Mouse (Mus musculus): ENCODE results near the gene Inpp4b. TPM values are rescaled to one million over a fixed set of nuclear protein-coding genes. Genes with fewer than 3 reads are reported as not detected.

Inpp4b gene
- polyA plus RNA-seq, 1 experiment from 2014 or later: 12.9 TPM

- no peak overlapping the region for H3K4me3 ChIP-seq
- no peaks in the 10 kb centered on the region for H3K36me3 ChIP-seq
- H3K4me2 ChIP-seq: no peak overlapping the region
- WGBS: 60% methylated on average over 1 of the region's 1 CpGs
- no peak overlapping the region for H3K9ac ChIP-seq
- no peak overlapping the region for H3K27ac ChIP-seq
- no peaks in the 10 kb centered on the region for H3K4me1 ChIP-seq
- no peak for ATAC-seq (ENCODE audit: insufficient number of reproducible peaks, low FRiP score, low TSS enrichment, low read depth)
- H3K27me3 ChIP-seq: no peaks in the 10 kb centered on the region
- no peaks in the 10 kb centered on the region for H3K9me3 ChIP-seq
Observed at GRCm38 (mm10) chr8:81751159-81751558, 408.8 kb downstream of the Inpp4b start.

GRCm38 (mm10) chr8:81756663-81757062 lies 414.3 kb downstream of the Inpp4b start:
- Histone ChIP-seq H3K4me3 (no peak overlapping the region), H3K27ac (no peak overlapping the region), H3K9ac (no peak overlapping the region), H3K27me3 (no peaks in the 10 kb centered on the region), H3K4me1 (no peaks in the 10 kb centered on the region), H3K4me2 (no peak overlapping the region), H3K9me3 (no peaks in the 10 kb centered on the region), H3K36me3 (no peaks in the 10 kb centered on the region)
- WGBS: 73% methylated on average over 3 of the region's 3 CpGs
- ATAC-seq (ENCODE audit: insufficient number of reproducible peaks, low FRiP score, low TSS enrichment, low read depth): no peak

- Histone ChIP-seq H3K36me3 (no peaks in the 10 kb centered on the region), H3K27me3 (no peaks in the 10 kb centered on the region), H3K9ac (no peak overlapping the region), H3K27ac (no peak overlapping the region), H3K4me3 (no peak overlapping the region), H3K4me1 (no peaks in the 10 kb centered on the region), H3K4me2 (no peak overlapping the region), H3K9me3 (no peaks in the 10 kb centered on the region)
- WGBS: 80% methylated on average over 2 of the region's 2 CpGs
- ATAC-seq (ENCODE audit: insufficient number of reproducible peaks, low FRiP score, low TSS enrichment, low read depth): no peak
Observed at GRCm38 (mm10) chr8:81757580-81758144, 415.3 kb downstream of the Inpp4b start.

GRCm38 (mm10) chr8:81761466-81761865 lies 419.1 kb downstream of the Inpp4b start:
- H3K9me3 ChIP-seq: no peaks in the 10 kb centered on the region
- H3K36me3 ChIP-seq: no peaks in the 10 kb centered on the region
- H3K4me3 ChIP-seq: no peak overlapping the region
- no peak for ATAC-seq (ENCODE audit: insufficient number of reproducible peaks, low FRiP score, low TSS enrichment, low read depth)
- H3K9ac ChIP-seq: no peak overlapping the region
- no peak overlapping the region for H3K4me2 ChIP-seq
- no peaks in the 10 kb centered on the region for H3K4me1 ChIP-seq
- H3K27ac ChIP-seq: no peak overlapping the region
- no peaks in the 10 kb centered on the region; the same call in 1 of the 2 replicates for H3K27me3 ChIP-seq
- 59% methylated on average over 4 of the region's 4 CpGs for WGBS

- Histone ChIP-seq H3K36me3 (no peaks in the 10 kb centered on the region), H3K27ac (no peak overlapping the region), H3K27me3 (no peaks in the 10 kb centered on the region; the same call in 1 of the 2 replicates), H3K4me2 (no peak overlapping the region), H3K9ac (no peak overlapping the region), H3K4me1 (peaks cover 17% of the 10 kb centered on the region), H3K4me3 (no peak overlapping the region), H3K9me3 (no peaks in the 10 kb centered on the region)
- no peak for ATAC-seq (ENCODE audit: insufficient number of reproducible peaks, low FRiP score, low TSS enrichment, low read depth)
- 50% methylated on average over 5 of the region's 5 CpGs for WGBS
Observed at GRCm38 (mm10) chr8:81766033-81766432, 423.7 kb downstream of the Inpp4b start.

GRCm38 (mm10) chr8:81767411-81768312 lies 425.3 kb downstream of the Inpp4b start:
- ATAC-seq (ENCODE audit: insufficient number of reproducible peaks, low FRiP score, low TSS enrichment, low read depth): peak; percentile 74
- peak overlapping the region; percentile 80 for H3K27ac ChIP-seq
- H3K4me2 ChIP-seq: peak overlapping the region; percentile 39
- H3K4me3 ChIP-seq: peak overlapping the region; percentile 34
- H3K27me3 ChIP-seq: no peaks in the 10 kb centered on the region; the same call in 1 of the 2 replicates
- peaks cover 17% of the 10 kb centered on the region for H3K4me1 ChIP-seq
- H3K36me3 ChIP-seq: no peaks in the 10 kb centered on the region
- H3K9ac ChIP-seq: no peak overlapping the region
- 3% methylated on average over 12 of the region's 12 CpGs for WGBS
- no peaks in the 10 kb centered on the region for H3K9me3 ChIP-seq

GRCm38 (mm10) chr8:81768313-81768675 lies 425.9 kb downstream of the Inpp4b start:
- no peak for ATAC-seq (ENCODE audit: insufficient number of reproducible peaks, low FRiP score, low TSS enrichment, low read depth)
- no peaks in the 10 kb centered on the region; the same call in 1 of the 2 replicates for H3K27me3 ChIP-seq

GRCm38 (mm10) chr8:81768731-81769445 lies 426.5 kb downstream of the Inpp4b start:
- H3K9ac ChIP-seq: no peak overlapping the region
- H3K27me3 ChIP-seq: no peaks in the 10 kb centered on the region; the same call in 1 of the 2 replicates
- peaks cover 17% of the 10 kb centered on the region for H3K4me1 ChIP-seq
- H3K4me3 ChIP-seq: 0 out of 2 replicates have a peak overlapping the region, but pooled peaks have one; percentile 34
- WGBS: 18% methylated on average over 2 of the region's 2 CpGs
- H3K9me3 ChIP-seq: no peaks in the 10 kb centered on the region
- no peak for ATAC-seq (ENCODE audit: insufficient number of reproducible peaks, low FRiP score, low TSS enrichment, low read depth)
- H3K27ac ChIP-seq: 0 out of 2 replicates have a peak overlapping the region, but pooled peaks have one; percentile 13
- H3K4me2 ChIP-seq: 0 out of 2 replicates have a peak overlapping the region, but pooled peaks have one; percentile 10
- no peaks in the 10 kb centered on the region for H3K36me3 ChIP-seq

More at GRCm38 (mm10) chr8:81768313-81768675, 425.9 kb downstream of the Inpp4b start:
- WGBS: 21% methylated on average over 2 of the region's 2 CpGs
- no peak overlapping the region for H3K9ac ChIP-seq
- no peaks in the 10 kb centered on the region for H3K36me3 ChIP-seq
- H3K4me2 ChIP-seq: peak overlapping the region; percentile 39
- H3K4me3 ChIP-seq: peak overlapping the region; percentile 34
- H3K4me1 ChIP-seq: peaks cover 17% of the 10 kb centered on the region
- H3K9me3 ChIP-seq: no peaks in the 10 kb centered on the region
- H3K27ac ChIP-seq: peak overlapping the region; percentile 80

- Histone ChIP-seq H3K4me1 (peaks cover 17% of the 10 kb centered on the region), H3K4me2 (no peak overlapping the region), H3K9me3 (no peaks in the 10 kb centered on the region), H3K4me3 (no peak overlapping the region), H3K36me3 (no peaks in the 10 kb centered on the region), H3K9ac (no peak overlapping the region), H3K27ac (no peak overlapping the region), H3K27me3 (no peaks in the 10 kb centered on the region; the same call in 1 of the 2 replicates)
- no peak for ATAC-seq (ENCODE audit: insufficient number of reproducible peaks, low FRiP score, low TSS enrichment, low read depth)
- WGBS: 54% methylated on average over 6 of the region's 6 CpGs
Observed at GRCm38 (mm10) chr8:81770603-81771276, 428.4 kb downstream of the Inpp4b start.

GRCm38 (mm10) chr8:81772855-81773254 lies 430.5 kb downstream of the Inpp4b start:
- Histone ChIP-seq H3K4me2 (no peak overlapping the region), H3K9ac (no peak overlapping the region), H3K27ac (no peak overlapping the region), H3K27me3 (no peaks in the 10 kb centered on the region), H3K4me3 (no peak overlapping the region), H3K36me3 (no peaks in the 10 kb centered on the region), H3K9me3 (no peaks in the 10 kb centered on the region), H3K4me1 (peaks cover 5% of the 10 kb centered on the region; the same call in 1 of the 2 replicates)
- ATAC-seq (ENCODE audit: insufficient number of reproducible peaks, low FRiP score, low TSS enrichment, low read depth): no peak
- WGBS: 80% methylated on average over 5 of the region's 5 CpGs

GRCm38 (mm10) chr8:81773305-81773965 lies 431.1 kb downstream of the Inpp4b start:
- Histone ChIP-seq H3K9ac (no peak overlapping the region), H3K36me3 (no peaks in the 10 kb centered on the region), H3K27ac (no peak overlapping the region), H3K4me1 (peaks cover 4% of the 10 kb centered on the region; the same call in 1 of the 2 replicates), H3K27me3 (no peaks in the 10 kb centered on the region), H3K4me2 (no peak overlapping the region), H3K9me3 (no peaks in the 10 kb centered on the region), H3K4me3 (no peak overlapping the region)
- WGBS: 80% methylated on average over 9 of the region's 9 CpGs
- ATAC-seq (ENCODE audit: insufficient number of reproducible peaks, low FRiP score, low TSS enrichment, low read depth): no peak

Data from limb, embryonic 15.5 days (tissue).